Mouse (Mus musculus): ENCODE data around the gene Amigo2. TPM values are rescaled to one million over a fixed set of nuclear protein-coding genes. Genes with fewer than 3 reads are reported as not detected.

Gene Amigo2
- total RNA-seq (2023): 10 to 100 TPM; 17.7 to 25.0 TPM

GRCm38 (mm10) chr15:97246911-97247790, at the start of gene Amigo2, which contains the start of gene Pced1b:
Amigo2 (minus strand) TSS chr15:97247287.
Pced1b (plus strand) TSS chr15:97247107.

Other genes starting within 250 kb of the Amigo2 start
- gene Slc38a4, start 191.3 kb downstream of the Amigo2 start, total RNA-seq (2023): not detected
- gene Pced1b, start 180 bp downstream of the Amigo2 start, total RNA-seq (2023): 100 to 1,000 TPM; 219 to 234 TPM